Comparison of ENCODE assay signal across 29 mouse cellular contexts in genomic region chr12:100287565-100287964, GRCm38 (mm10).
DNase-seq lines count a peak whose midpoint lies in the region; ATAC-seq and TF ChIP-seq lines count a peak whose summit lies in the region.
"Had no signal": no experiment of that assay in that cellular context is flagged by ENCODE, and none has a peak within 500 bp of the region (broad histone marks: within the 10 kb centered on the region; RNA-seq: fewer than 3 reads in every experiment).

No protein-coding gene starts in this region.

- peak; percentile 89 for DNase-seq in heart, adult 11 months
- DNase-seq in lung, embryonic 14.5 days: peak; percentile 32
- no peak for DNase-seq in lung, postnatal 0 days (ENCODE audit: low spot score)
- peak; percentile 74 for DNase-seq in adipocyte (ENCODE audit: low spot score)
- no peak for DNase-seq in testis, postnatal 10 days (ENCODE audit: low spot score)
- no peak for DNase-seq in urinary bladder, postnatal 4 days (ENCODE audit: low spot score in 2 of 2)
- DNase-seq: adrenal gland, postnatal 10 days; adrenal gland, postnatal 36 days; B cell, adult 2 months; cerebellum, adult 11-12 months; cerebellum, adult 8-10 months; cerebellum, postnatal 36 days; embryo, embryonic 11 days; gastrocnemius, postnatal 14 days; heart, postnatal 4 days had no signal

- no peak for ATAC-seq in heart, embryonic 11.5 days (replicated peaks; ENCODE audit: insufficient number of reproducible peaks, low FRiP score, low TSS enrichment)
- ATAC-seq in lung, embryonic 14.5 days (ENCODE audit: insufficient read depth): no peak
- ATAC-seq in lung, postnatal 0 days: no peak
- ATAC-seq in intestine, postnatal 0 days: no peak
- ATAC-seq: forebrain, embryonic 15.5 days; hindbrain, postnatal 0 days; inflammation-experienced regulatory T-cells, adult 6 months had no signal

- no peaks in the 10 kb centered on the region for H3K27me3 ChIP-seq in heart, embryonic 11.5 days (ENCODE audit: control insufficient read depth, insufficient read depth, low read length)
- no peaks in the 10 kb centered on the region for H3K27me3 ChIP-seq in lung, embryonic 14.5 days (ENCODE audit: insufficient read depth, low read length)
- no peaks in the 10 kb centered on the region for H3K27me3 ChIP-seq in lung, postnatal 0 days (replicated peaks; ENCODE audit: insufficient read depth, low read length)
- no peaks in the 10 kb centered on the region for H3K27me3 ChIP-seq in intestine, postnatal 0 days (replicated peaks; ENCODE audit: control insufficient read depth, insufficient read depth, low read length)
- H3K27me3 ChIP-seq: CH12.LX; embryonic facial prominence, embryonic 13.5 days; forebrain, embryonic 12.5 days; forebrain, embryonic 15.5 days; heart, embryonic 12.5 days; heart, embryonic 15.5 days had no signal

- H3K9ac ChIP-seq in heart, embryonic 11.5 days (ENCODE audit: low read depth, low read length): no peak overlapping the region
- H3K9ac ChIP-seq in lung, embryonic 14.5 days: no peak overlapping the region
- H3K9ac ChIP-seq in lung, postnatal 0 days (replicated peaks; ENCODE audit: low read depth): no peak overlapping the region
- H3K9ac ChIP-seq in intestine, postnatal 0 days (ENCODE audit: low read depth, low read length): no peak overlapping the region
- H3K9ac ChIP-seq: embryonic facial prominence, embryonic 13.5 days; forebrain, embryonic 12.5 days; forebrain, embryonic 15.5 days; heart, embryonic 12.5 days; heart, embryonic 15.5 days; hindbrain, embryonic 14.5 days had no signal

- TF ChIP-seq EP300 in lung, postnatal 0 days (IDR thresholded peaks at IDR 0.05): no peak

- no peak overlapping the region for H3K27ac ChIP-seq in heart, embryonic 11.5 days (ENCODE audit: low read depth, low read length)
- H3K27ac ChIP-seq in lung, embryonic 14.5 days (ENCODE audit: low read depth): no peak overlapping the region
- no peak overlapping the region for H3K27ac ChIP-seq in lung, postnatal 0 days (ENCODE audit: low read length)
- H3K27ac ChIP-seq in intestine, postnatal 0 days (ENCODE audit: low read depth, low read length): 0 out of 2 replicates have a peak overlapping the region, but pooled peaks have one; percentile 3
- H3K27ac ChIP-seq: embryonic facial prominence, embryonic 10.5 days; embryonic facial prominence, embryonic 13.5 days; forebrain, embryonic 12.5 days; forebrain, embryonic 15.5 days; heart, embryonic 15.5 days; hindbrain, embryonic 14.5 days; hindbrain, postnatal 0 days had no signal

- no peak for TF ChIP-seq CTCF in lung, embryonic 14.5 days (IDR thresholded peaks at IDR 0.05; ENCODE audit: low read depth)
- no peak for TF ChIP-seq CTCF in lung, postnatal 0 days (IDR thresholded peaks at IDR 0.05)
- no peak for TF ChIP-seq CTCF in intestine, postnatal 0 days (IDR thresholded peaks at IDR 0.05; ENCODE audit: low read depth)

- no peak overlapping the region for H3K4me2 ChIP-seq in heart, embryonic 11.5 days
- no peak overlapping the region for H3K4me2 ChIP-seq in lung, embryonic 14.5 days
- H3K4me2 ChIP-seq in lung, postnatal 0 days (replicated peaks; ENCODE audit: low read depth, low read length): no peak overlapping the region
- H3K4me2 ChIP-seq in intestine, postnatal 0 days (replicated peaks; ENCODE audit: low read depth): no peak overlapping the region
- H3K4me2 ChIP-seq: embryonic facial prominence, embryonic 13.5 days; forebrain, embryonic 12.5 days; forebrain, embryonic 15.5 days; heart, embryonic 12.5 days; heart, embryonic 15.5 days; hindbrain, embryonic 14.5 days had no signal

- no peaks in the 10 kb centered on the region for H3K9me3 ChIP-seq in heart, embryonic 11.5 days (replicated peaks; ENCODE audit: control insufficient read depth, low read length)
- H3K9me3 ChIP-seq in lung, embryonic 14.5 days (ENCODE audit: low read depth, low read length): no peaks in the 10 kb centered on the region
- H3K9me3 ChIP-seq in lung, postnatal 0 days (ENCODE audit: low read length): no peaks in the 10 kb centered on the region
- no peaks in the 10 kb centered on the region for H3K9me3 ChIP-seq in intestine, postnatal 0 days (ENCODE audit: control insufficient read depth)
- H3K9me3 ChIP-seq: embryonic facial prominence, embryonic 10.5 days; embryonic facial prominence, embryonic 13.5 days; forebrain, embryonic 12.5 days; forebrain, embryonic 15.5 days; G1E; heart, embryonic 12.5 days; heart, embryonic 15.5 days had no signal

- no peak overlapping the region for H3K4me3 ChIP-seq in heart, embryonic 11.5 days (ENCODE audit: low read depth, low read length)
- no peak overlapping the region for H3K4me3 ChIP-seq in lung, embryonic 14.5 days (ENCODE audit: low read depth, low read length)
- H3K4me3 ChIP-seq in lung, postnatal 0 days (ENCODE audit: low read depth, low read length): no peak overlapping the region
- H3K4me3 ChIP-seq in intestine, postnatal 0 days (ENCODE audit: low read depth, low read length): no peak overlapping the region
- H3K4me3 ChIP-seq: embryonic facial prominence, embryonic 10.5 days; embryonic facial prominence, embryonic 13.5 days; erythroblast, embryonic 14.5 days; forebrain, embryonic 12.5 days; forebrain, embryonic 15.5 days; heart, embryonic 12.5 days; heart, embryonic 15.5 days had no signal

- H3K36me3 ChIP-seq in heart, embryonic 11.5 days (ENCODE audit: control insufficient read depth, insufficient read depth, low read length): no peaks in the 10 kb centered on the region
- no peaks in the 10 kb centered on the region for H3K36me3 ChIP-seq in lung, embryonic 14.5 days (ENCODE audit: insufficient read depth)
- H3K36me3 ChIP-seq in lung, postnatal 0 days (ENCODE audit: insufficient read depth, low read length): no peaks in the 10 kb centered on the region
- no peaks in the 10 kb centered on the region for H3K36me3 ChIP-seq in intestine, postnatal 0 days (ENCODE audit: control insufficient read depth, insufficient read depth)
- H3K36me3 ChIP-seq: embryonic facial prominence, embryonic 10.5 days; embryonic facial prominence, embryonic 13.5 days; forebrain, embryonic 12.5 days; forebrain, embryonic 15.5 days; G1E; heart, embryonic 12.5 days; heart, embryonic 15.5 days had no signal

- peaks cover 28% of the 10 kb centered on the region for H3K4me1 ChIP-seq in heart, embryonic 11.5 days (ENCODE audit: control insufficient read depth, insufficient read depth, low read length)
- peaks cover 29% of the 10 kb centered on the region for H3K4me1 ChIP-seq in lung, embryonic 14.5 days (ENCODE audit: insufficient read depth)
- peaks cover 23% of the 10 kb centered on the region for H3K4me1 ChIP-seq in lung, postnatal 0 days (ENCODE audit: insufficient read depth, low read depth, low read length)
- peaks cover 46% of the 10 kb centered on the region for H3K4me1 ChIP-seq in intestine, postnatal 0 days (replicated peaks; ENCODE audit: control insufficient read depth, insufficient read depth, low read length)

- 78% methylated on average over 2 of the region's 2 CpGs for WGBS in heart, embryonic 11.5 days (ENCODE audit: insufficient replicate concordance)
- WGBS in lung, embryonic 14.5 days: 84% methylated on average over 2 of the region's 2 CpGs
- 77% methylated on average over 2 of the region's 2 CpGs for WGBS in lung, postnatal 0 days
- WGBS in intestine, postnatal 0 days: 78% methylated on average over 2 of the region's 2 CpGs

Comparison
In these comparisons a context has a peak if more than half of its experiments do, and no peak if none do; other contexts are left out.
1. DNase-seq: peak in heart, adult 11 months (single experiment), lung, embryonic 14.5 days (single experiment) and adipocyte (single experiment); none in lung, postnatal 0 days (single experiment), testis, postnatal 10 days (single experiment) and urinary bladder, postnatal 4 days (0 of 2).